Mouse (Mus musculus) layer of hippocampus, postnatal 25 days (tissue): ENCODE data around the gene Crx. TPM values are rescaled to one million over a fixed set of nuclear protein-coding genes. Genes with fewer than 3 reads are reported as not detected.
"Not testable (repeated sequence)": the region's sequence is repeated elsewhere in the genome, so short reads cannot be mapped to it uniquely, and the experiment has no call there.

ENCODE experiments used
- DNase-seq, 2 experiments: peaks; one replicate each; pipeline ENCODE4 v3.0.0; 2022; ENCODE audit warnings: mixed read lengths in 2 of 2, low spot score in 1 of 2; ENCODE audit errors: extremely low spot score in 1 of 2
- total RNA-seq, 2 experiments: library from RNA; stranded (reverse); gene quantifications; 2 replicates each; pipeline ENCODE4 v1.2.3; 2021

The Crx gene
- not detected for total RNA-seq

DNA sequence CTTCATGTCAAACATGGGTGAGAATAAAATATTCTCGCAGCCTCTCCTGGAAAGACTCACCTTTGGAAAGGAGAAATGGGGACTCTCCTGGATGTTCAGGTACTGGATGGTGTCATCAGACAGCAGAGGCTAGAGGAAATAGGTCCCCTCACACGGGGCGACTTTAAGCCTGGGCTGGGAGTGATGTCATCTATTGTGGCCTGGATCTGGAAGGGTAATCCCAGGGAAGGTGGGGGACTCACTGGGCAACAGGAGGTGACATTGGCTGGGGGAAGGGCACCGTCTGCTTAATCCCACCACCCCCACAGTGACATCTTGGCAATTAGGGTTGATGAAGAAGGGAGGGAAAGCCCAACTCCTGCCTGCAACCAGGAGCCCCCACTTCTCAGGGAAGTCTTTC, at the start of gene Crx:
Gene Crx, minus strand, starts transcription at position 213 of the 400 bp plus-strand sequence.
- no peak for DNase-seq

DNA sequence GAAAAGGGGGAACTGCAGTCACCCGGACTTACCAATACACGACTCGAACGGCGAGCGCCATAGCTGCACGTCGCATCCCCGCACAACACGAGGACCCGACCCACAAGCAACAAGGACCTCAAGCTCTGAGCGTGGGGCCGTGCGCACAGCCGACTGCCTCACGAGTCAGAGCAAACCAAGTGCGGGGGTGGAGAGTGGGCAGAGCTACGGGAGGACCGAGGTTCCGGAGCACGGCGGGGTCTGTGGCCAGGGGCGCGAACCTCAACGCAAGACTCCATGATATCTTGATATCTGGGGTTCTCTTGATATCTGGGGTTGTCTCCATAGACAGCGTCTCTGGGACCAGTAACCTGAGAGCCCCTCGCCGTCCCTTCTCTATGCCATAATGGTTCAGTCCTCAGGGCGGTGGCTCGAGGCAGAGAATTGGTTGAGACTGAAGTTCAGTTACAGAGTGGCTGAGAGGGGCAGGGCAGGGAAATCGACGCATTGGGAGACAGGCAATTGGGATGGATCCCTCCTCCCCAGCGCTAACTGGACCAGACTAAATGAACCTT, 42.5 kb upstream of the Crx start, which contains the start of gene Selenow:
Gene Selenow, minus strand, starts transcription at position 183 of the 554 bp plus-strand sequence.
- peak; percentile 86 to 92 for DNase-seq

DNA sequence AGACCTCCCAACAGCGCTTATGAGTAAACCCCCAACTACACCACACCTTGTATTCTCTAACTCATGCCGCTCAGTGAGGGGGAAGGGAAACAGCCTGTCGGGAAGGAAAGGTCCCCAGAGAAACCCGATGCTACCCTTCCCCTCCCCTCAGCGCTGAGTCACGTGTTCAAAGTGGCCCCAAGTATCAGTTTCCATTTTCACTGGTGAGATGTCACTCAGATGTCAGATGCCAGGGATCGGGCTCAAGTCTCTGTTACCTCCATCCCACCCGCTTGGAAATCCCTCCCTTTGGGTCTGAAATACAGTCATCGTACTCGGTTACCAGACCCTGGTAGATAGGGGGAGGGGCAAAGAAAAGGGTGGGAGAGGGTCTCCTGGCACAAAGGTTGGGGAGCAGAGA, 42.0 kb upstream of the Crx start:
- no peak for DNase-seq

DNA sequence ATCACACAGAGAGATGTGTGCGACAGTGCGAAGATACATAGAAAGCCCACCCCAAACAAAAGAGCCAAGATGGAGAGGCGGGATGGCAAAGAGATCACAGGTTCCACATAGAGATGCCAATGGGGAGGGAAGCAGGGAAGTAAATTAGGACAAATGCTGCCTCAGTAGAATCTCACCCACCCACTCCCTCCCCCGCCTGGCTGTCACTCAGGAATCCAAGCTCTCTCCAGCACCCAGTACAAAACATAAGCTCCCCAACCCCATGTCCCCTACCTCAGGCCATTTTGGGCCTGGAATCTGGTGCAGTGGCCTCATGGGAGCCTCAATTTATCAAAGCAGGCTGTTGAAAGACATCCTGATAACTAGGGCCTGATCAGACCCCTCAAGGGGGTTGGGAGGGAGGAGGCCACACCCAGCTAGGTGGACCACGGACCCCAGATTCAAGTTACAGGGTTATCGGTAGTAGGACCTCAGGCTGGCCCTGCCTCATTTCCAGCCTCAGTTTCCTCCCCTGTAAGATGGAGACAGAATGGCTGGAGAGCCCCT, 41.0 kb upstream of the Crx start:
- no peak for DNase-seq

DNA sequence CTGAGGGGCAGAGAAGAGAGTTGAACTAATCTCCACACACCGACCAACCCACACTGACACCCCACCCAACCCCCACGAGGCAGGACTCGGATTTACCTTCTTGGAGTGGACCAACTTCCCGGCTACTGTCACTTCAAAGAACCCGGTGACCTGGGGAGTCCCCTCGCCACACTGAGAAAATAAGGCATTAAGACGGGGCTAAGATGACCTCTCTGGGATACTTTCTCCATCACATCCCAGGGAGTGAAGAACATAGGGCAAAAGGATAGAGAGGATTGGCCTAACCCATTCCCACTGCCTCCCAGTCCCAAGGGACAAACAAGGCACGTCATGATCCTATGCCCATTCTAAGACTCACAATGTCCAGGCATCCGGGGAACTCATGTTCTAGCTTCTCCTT, 40.2 kb upstream of the Crx start:
- no peak for DNase-seq

DNA sequence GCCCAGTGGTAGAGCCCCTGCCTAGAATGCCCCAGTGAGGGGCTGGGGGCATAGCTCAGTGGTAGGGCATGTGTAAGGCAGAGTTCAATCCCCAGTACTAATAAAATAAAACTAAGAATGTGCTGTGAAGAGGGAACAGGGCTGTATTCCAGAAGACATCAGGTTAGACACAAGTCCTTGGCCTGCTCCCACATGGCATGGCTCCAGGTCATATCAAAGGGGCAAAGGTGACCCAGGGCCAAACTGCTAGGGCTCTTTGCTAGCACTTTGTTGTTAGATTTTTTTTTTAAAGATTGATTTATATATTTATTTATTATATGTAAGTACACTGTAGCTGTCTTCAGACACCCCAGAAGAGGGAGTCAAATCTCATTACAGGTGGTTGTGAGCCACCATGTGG, 38.6 kb upstream of the Crx start:
- no peak for DNase-seq

DNA sequence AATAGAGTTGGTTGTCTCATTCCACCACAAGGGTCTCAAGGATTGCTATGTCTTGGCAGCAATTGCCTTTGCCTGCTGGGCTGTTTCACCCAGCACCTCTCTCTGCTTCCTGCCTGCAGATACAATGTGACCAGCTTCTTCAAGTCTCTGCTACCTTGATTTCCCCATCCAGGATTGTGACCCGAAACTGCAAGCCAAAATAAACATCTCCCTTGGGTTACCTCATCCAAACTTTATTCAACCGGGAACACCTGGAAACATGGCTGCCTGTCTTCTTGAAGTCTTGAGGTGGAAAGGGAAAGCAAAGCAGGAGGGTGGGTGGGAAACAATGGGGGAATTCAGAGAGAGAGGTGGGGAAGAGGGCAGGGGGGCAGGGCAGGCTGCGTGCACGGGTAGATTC, 37.2 kb upstream of the Crx start:
- DNase-seq = no peak

DNA sequence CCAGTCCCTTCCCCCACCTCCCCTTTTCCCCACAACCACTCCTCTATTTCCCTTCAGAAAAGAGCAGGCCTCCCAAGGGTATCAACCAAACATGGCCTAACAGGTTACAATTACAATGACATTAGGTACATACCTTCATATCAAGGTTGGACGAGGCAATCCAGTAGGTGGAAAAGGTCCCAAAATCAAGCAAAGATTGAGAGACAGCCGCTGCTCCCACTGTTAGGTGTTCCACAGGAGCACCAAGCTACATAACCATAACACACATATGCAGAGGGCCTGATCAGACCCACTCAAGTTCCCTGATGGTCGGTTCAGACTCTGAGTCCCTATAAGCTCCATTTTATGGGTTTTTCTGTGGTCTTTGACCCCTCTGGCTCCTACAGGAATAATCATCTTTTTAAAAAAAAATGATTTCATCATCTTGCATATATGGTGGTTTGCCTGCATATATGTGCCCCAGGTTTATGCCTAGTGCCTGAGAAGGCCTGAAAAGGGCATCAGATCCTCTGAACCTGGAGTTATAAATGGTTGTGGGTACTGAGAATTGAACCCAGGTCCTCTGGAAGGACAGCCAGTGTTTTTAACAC, 36.5 kb upstream of the Crx start:
- DNase-seq = no peak

DNA sequence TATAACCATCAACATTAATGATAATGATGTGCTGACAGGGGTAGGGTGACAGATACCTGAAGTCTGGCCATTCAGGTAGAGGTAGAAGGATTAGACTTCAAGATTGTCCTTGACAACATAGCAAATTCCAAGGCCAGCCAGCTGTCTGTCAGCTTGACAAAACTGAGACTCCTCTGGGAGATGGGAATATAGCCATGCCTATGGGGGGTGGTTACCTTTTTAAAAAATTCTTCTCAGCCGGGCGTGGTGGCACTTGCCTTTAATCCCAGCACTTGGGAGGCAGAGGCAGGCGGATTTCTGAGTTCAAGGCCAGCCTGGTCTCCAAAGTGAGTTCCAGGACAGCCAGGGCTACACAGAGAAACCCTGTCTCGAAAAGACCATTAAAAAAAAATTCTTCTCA, 35.9 kb upstream of the Crx start:
- not testable (repeated sequence) for DNase-seq

DNA sequence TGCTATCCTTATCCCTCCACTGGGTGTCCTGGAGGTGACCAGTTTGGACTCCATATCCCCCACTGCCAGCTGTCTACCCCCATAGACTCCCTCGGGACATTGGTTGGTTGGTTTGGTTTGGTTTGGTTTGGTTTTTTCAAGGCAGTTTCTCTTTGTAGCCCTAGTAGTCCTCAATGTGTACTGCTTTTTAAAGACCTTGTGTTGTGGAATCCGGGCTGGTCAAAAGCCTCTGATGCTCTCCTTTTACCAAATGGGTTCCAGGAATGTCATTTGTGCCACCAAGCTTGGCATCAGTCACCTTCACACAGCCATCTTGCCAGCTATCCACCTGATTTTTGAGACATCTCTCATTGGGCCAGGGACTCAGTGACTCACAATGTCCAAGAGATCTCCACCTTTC, 35.0 kb upstream of the Crx start:
- DNase-seq = no peak

DNA sequence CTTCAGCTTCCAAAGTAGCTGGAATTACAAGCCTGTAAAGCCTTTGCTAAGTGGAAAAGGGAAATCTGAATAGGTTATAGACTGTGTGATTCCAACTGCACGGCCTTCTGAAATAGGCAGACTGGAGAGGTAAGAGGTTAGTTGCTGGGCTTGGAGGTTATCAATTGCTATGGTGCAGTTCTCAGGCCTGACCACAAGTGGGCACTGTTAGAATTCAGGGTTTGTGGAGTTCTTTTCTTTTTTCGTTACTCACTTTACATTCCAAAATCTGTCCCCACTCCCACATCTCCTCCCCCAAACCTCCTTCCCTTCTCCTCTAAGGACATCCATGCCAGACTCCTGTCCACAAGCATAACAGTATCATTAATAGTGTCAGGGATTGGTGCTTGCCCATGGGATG, 34.5 kb upstream of the Crx start:
- peak in 1 of 2 experiments; percentile 53 for DNase-seq

DNA sequence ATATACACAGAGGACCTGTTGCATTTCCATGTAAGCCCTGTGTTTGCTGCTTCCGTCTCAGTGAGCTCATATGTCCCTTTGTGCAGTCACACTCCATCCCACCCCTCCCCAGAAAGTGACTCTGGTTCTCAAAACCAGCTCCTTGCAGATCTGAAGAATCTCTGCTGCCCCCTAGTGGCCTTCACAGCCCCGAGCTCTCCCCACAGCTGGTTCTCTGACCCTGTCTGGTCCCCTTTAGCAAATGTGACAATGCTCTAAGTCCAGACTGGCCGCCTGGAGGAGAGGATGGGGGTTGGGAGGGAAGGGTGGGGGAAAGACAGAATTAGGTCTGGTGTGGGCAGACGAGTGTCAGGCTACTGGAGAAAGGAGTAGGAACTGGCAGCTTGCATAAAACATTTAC, 32.4 kb upstream of the Crx start:
- DNase-seq = peak in 1 of 2 experiments; percentile 85

DNA sequence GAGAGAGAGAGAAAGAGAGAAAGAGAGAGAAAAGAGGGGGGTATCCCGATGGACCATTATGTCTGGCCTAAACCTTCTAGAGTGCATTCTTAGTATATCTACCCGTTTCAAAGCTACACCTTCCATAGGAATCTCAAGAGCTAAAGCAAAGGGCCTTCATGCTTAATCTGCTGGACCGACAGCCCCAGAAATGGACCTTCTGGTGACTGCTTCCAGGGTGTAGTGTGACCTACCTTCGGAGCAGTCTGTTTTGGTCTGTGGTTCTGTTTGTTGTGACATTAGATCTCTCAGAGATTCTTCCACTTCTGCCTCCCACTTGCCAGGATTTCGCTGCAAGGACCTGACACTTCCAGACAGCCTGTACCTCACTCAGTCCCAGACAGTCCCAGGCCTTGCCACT, 30.8 kb upstream of the Crx start:
- no peak for DNase-seq

DNA sequence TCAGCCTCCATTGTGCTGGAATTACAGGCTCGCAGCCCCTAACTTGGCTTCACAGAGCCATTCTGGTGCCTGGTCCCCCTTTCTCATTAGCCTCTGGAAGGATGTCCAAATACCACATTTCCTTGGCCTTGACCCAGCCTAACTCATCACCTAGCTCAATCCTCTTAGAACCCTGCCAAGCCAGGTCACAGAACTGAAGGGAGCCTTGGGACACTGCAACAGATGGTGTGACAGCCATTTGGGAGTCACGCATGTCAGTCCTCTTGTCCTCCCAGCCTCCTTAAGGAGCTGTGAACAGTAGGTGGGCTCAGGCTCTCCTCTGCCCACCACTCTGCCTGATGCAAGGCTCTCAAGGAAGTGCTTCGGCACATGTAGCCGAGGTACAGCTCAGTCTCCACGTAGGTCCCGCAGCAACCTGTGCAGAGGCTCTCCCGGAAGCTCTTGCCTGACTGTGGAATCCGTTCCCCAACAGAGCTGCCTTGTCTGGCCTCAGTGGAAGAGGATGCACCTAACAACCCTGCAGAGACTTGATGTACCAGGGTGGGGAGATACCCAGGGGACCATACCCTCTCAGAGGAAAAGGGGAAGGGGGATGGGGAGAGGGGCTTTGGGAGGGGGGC, 28.3 kb upstream of the Crx start:
- DNase-seq = no peak

DNA sequence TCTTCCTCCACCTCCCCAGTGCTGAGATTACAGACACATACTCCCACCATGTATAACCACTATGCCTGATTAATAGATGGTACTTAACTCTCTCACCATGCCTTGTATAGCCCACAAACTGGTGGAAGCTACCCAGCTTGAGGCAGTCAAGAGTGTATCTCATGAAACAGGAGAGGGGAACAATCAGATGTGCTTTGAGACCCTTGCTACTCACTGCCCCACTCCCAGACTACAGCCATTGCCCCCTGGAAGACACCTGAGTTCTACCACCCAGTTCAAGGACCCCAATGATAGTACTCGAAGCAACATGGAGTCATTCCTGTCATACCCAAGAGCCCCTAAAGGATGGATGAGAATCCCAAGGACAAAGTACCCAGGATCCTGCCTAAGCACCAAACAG, 26.8 kb upstream of the Crx start:
- no peak for DNase-seq

DNA sequence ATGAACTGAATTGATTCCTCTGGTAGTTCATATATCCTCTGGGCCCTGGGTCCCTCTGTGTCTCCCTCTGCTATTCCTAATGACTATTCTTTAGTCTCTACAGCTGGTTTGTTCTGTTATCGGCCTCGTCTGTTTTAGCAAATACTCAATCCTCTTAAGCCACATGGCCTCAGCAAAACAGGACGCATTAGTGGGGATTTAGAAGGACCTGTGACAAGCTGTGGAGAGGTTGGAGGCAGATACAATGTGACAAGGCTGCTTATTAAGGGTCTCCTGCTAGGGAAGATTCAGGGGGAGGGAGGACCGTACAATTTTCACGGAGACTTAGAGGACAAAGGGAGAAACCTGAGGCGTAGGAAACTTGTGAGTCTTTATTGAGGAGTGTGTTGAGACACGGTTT, 26.1 kb upstream of the Crx start:
- no peak for DNase-seq

DNA sequence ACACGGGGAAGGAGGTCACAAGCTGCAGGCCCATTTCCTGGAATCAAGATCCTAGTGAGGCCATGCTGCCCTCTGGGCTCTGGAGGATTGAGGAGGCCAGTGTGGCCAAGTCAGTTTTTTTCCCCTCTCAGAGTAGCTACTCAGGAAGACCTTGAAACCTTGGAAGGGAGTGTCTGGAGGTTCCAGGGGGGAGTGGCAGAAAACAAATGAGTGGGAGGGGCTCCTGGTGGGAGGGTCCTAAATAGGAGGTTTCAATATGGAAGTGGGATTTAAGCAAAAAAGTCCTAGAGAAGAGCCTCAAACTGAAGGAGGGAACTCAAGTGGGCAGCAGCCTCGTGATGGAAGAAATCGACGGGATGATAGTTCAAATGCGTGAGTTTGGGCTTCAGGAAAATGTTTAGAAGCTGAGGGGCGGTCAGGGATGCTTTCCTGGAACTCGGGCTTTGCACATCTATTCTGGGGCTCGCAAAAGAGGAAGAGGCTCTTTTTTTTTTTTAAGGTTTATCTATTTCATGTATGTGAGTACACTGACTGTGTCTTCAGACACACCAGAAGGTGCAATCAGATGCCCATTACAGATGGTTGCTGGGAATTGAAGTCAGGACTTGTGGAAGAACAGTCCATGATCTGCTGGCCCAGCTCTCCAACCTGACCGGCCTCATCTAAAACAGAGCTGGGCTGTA, 21.7 kb upstream of the Crx start:
- no peak for DNase-seq

DNA sequence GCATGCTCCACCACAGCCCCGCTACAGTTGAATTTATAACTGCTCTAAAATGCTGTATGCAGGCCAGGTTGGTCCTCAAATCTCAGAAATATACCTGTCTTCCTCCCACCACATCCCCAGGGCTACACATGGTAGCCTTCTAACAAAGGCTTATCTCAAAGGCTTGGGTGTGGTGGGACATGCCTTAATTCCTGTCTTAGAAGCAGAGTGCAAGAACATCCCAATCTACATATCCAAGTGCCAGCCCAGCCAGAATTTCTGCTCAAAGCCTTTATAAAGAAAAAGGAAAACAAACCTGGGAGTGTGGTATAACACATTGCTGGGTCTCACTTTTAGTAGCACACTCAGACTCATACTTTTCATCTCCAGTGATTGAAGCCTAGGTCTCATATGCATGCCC, 14.5 kb upstream of the Crx start:
- DNase-seq = no peak

DNA sequence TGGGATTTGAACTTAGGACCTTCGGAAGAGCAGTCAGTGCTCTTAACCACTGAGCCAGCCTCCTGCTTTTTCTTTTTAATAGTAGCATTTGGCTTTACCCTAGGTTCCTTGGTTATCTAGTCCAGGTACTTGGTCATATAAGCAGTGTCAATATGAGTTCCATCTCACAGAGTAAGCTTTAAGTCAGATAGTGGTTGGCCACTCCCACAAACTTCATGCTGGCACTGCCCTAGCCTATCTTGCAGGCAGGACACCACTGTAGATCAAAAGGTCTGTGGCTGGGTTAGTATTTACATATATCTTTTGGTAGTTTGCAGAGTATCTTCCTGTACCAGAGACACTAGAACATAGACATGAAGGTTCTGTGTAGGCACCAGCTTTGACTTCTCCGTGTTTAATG, 4.4 kb upstream of the Crx start:
- no peak for DNase-seq

DNA sequence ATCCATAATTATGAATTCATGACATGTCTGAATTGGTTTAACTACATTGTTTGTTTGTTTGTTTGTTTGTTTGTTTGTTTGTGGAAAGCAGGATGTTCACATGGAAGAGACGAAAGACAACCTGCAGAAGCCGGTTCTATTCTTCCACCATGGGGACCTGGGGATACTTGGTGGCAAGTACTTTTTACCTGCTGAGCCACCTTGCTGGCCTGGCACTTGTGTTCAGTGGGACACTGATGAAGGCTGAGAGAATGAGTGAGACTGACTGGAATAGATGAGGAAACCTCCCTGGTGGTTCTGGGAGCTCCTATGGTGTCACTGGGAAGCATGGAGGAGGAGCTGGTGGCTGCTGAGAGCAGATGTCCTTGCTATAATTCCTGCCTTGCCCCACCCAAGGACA, 2.5 kb upstream of the Crx start, which contains the start of gene Crxos:
Gene Crxos, plus strand, starts transcription at position 301 of the 400 bp plus-strand sequence.
- DNase-seq = no peak

DNA sequence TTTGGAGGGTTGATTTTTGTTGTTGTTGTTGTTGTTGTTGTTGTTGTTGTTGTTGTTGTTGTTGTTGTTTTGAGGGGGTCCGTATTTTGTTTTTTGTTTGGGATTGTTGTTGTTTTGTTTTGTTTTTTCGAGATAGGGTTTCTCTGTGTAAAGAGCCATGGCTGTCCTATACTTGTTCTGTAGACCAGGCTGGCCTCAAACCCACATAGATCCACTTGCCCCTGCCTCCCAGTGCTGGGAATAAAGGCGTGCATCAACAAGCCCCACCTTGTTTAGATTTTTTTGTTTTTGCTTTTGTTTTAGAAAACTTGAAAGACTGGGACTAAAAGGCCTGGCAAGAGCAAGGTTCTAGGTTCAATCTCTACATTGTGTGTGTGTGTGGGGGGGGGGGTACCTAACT, 2.1 kb upstream of the Crx start:
- no peak for DNase-seq
